Mouse (Mus musculus) intestine, embryonic 14.5 days (tissue): ENCODE results near the gene Kpna1. TPM values are rescaled to one million over a fixed set of nuclear protein-coding genes. Genes with fewer than 3 reads are reported as not detected.
"Not testable (repeated sequence)": the region's sequence is repeated elsewhere in the genome, so short reads cannot be mapped to it uniquely, and the experiment has no call there.

Source experiments
- ATAC-seq: fragments of 200-750 bp; cut with Nextera tagmentation; replicated peaks from 2 replicates; pipeline ENCODE4 v1.8.0; 2017; ENCODE audit warnings: low read depth, moderate number of reproducible peaks, moderate TSS enrichment, moderate library complexity; ENCODE audit not compliant: low FRiP score, low TSS enrichment
- DNase-seq: peaks from one replicate; pipeline ENCODE4 v3.0.0-alpha.2; 2018; ENCODE audit warnings: low spot score
- H3K27ac ChIP-seq: fragments of 300-500 bp; sonication (generic); 2 replicates; pipeline ENCODE4 v1.5.1; 2014; ENCODE audit warnings: low read depth, mild to moderate bottlenecking, control low read depth
- H3K27me3 ChIP-seq: fragments of 300-500 bp; sonication (generic); replicated peaks from 2 replicates; pipeline ENCODE4 v1.6.1; 2014; ENCODE audit warnings: low read length, control low read depth; ENCODE audit not compliant: control insufficient read depth, insufficient read depth
- H3K36me3 ChIP-seq: fragments of 300-500 bp; sonication (generic); 2 replicates; pipeline ENCODE4 v1.6.1; 2014; ENCODE audit warnings: low read length, control low read depth; ENCODE audit not compliant: control insufficient read depth, insufficient read depth
- H3K4me1 ChIP-seq: fragments of 300-500 bp; sonication (generic); replicated peaks from 2 replicates; pipeline ENCODE4 v1.6.1; 2014; ENCODE audit warnings: low read length, control low read depth, mixed read lengths; ENCODE audit not compliant: control insufficient read depth, insufficient read depth
- H3K4me2 ChIP-seq: fragments of 300-500 bp; sonication (generic); 2 replicates; pipeline ENCODE4 v1.6.1; 2014; ENCODE audit warnings: low read length
- H3K4me3 ChIP-seq: fragments of 300-500 bp; sonication (generic); 2 replicates; pipeline ENCODE4 v1.5.1; 2014; ENCODE audit warnings: low read depth, low read length, control low read depth, mixed read lengths
- H3K9ac ChIP-seq: fragments of 300-500 bp; sonication (generic); 2 replicates; pipeline ENCODE4 v1.6.1; 2014; ENCODE audit warnings: mild to moderate bottlenecking, low read length
- H3K9me3 ChIP-seq: fragments of 300-500 bp; sonication (generic); 2 replicates; pipeline ENCODE4 v1.6.1; 2016; ENCODE audit warnings: low read length, control low read depth; ENCODE audit not compliant: control insufficient read depth
- WGBS: fragments of 180-500 bp; shearing (Covaris S2); extraction: QIAGEN DNeasy Blood & Tissue Kit; methylation state at CpG from one replicate; pipeline ENCODE4 v1.1.7; 2014; 5-methylcytosine and 5-hydroxymethylcytosine counted together
- polyA plus RNA-seq: library from polyadenylated mRNA; unstranded; fragments of >200 nt; fragmentation: Nextera tagmentation; extraction: Ambion mirVana; gene quantifications from 2 replicates; pipeline ENCODE4 v1.2.1, GENCODE M21; 2014

The Kpna1 gene
- polyA plus RNA-seq, 1 experiment from 2014 or later = 44.4 TPM

DNA sequence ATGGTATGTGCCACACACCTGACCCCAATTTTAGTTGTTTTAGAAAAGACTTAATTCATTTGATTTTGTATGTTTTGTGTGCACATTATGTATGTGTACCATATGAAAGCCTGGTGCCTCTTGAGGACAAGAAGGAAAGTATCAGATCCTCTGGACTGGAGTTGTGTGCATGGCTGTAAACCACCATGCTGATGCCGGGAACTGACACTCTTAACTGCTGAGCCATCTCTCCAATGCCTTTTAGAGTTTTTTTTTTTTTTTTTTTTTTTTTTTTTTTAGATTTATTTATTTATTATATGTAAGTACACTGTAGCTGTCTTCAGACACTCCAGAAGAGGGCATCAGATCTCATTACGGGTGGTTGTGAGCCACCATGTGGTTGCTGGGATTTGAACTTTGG is 49.6 kb downstream of the Kpna1 start:
- 100% methylated on average over 1 of the region's 2 CpGs for WGBS
- not testable (repeated sequence) for H3K27me3 ChIP-seq, ATAC-seq, H3K9me3 ChIP-seq, H3K9ac ChIP-seq, H3K4me2 ChIP-seq, H3K4me3 ChIP-seq, H3K4me1 ChIP-seq, DNase-seq, H3K27ac ChIP-seq
- H3K36me3 ChIP-seq = peaks cover 67% of the 10 kb centered on the region

DNA sequence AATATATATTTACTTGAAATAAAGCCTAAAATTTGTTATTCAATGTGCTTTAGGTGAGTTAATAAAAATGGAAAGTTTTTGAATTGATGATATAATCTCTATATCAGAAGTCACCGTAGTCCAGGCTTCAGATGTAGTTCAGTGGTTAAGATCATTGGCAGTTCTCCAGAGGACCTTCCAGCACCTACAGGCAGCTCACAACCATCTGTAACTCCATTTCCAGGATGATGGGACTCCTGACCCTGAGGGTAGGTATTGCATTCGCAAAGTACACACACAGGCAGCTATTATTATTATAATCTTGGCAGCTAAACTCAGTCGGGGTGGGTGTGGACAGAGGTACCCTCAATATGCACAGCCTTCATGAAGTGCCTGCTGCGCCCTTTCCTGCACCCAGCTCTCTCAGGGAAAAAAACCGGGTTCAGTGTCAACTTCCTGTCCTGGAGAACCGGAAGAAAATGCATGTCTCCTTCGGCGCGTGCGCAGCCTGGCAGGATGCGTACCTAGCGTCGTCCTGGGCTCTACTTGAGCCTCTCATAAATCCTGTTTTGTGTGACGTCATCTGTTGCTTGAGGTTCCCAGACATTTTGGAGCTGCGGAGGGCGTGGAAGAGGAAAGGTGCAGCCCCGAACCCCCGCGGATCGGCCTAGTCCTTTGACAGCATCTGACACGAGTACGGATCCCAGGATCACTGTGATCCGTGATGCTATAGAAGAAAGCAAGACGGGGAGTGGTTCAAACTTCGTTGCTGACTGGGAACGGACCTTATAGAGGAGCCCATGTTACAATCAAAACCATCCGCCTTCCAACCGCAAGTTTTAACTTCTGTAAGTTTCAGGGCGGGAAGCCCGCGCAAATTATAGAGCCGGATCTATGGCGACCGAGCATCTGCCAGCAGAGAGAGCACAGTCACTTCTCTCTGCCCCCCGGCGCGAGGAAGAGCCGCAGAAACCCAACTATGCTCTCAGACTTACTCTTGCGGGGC is 62.4 kb downstream of the Kpna1 start, which contains the start of gene Wdr5b:
Gene Wdr5b (plus strand): TSS at position 551 of the 985 bp plus-strand sequence.
- peak within 1 kb of the TSS; percentile 80 for H3K27ac ChIP-seq
- H3K27me3 ChIP-seq = no peaks in the 10 kb centered on the region
- 3% methylated on average over 39 of the region's 39 CpGs for WGBS
- H3K4me2 ChIP-seq = peak within 1 kb of the TSS; percentile 64
- DNase-seq = peak; percentile 92
- H3K36me3 ChIP-seq = peaks cover 39% of the 10 kb centered on the region
- H3K4me3 ChIP-seq = peak within 1 kb of the TSS; percentile 65
- no peaks in the 10 kb centered on the region for H3K9me3 ChIP-seq
- peak; percentile 96 for ATAC-seq
- peaks cover 9% of the 10 kb centered on the region for H3K4me1 ChIP-seq
- peak within 1 kb of the TSS; percentile 67 for H3K9ac ChIP-seq

DNA sequence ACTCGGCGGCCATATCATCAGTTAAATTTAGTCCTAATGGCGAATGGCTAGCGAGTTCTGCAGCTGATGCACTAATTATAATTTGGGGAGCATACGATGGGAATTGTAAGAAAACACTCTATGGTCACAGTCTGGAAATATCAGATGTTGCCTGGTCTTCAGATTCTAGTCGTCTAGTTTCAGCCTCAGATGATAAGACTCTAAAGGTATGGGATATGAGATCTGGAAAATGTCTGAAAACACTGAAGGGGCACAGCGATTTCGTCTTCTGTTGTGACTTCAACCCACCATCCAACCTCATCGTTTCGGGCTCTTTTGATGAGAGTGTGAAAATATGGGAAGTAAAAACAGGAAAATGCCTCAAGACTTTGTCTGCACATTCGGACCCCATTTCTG is 63.1 kb downstream of the Kpna1 start:
- Histone ChIP-seq H3K9ac (peak overlapping the region; percentile 67), H3K4me2 (peak overlapping the region; percentile 64), H3K36me3 (peaks cover 43% of the 10 kb centered on the region), H3K9me3 (no peaks in the 10 kb centered on the region), H3K27ac (peak overlapping the region; percentile 80), H3K27me3 (no peaks in the 10 kb centered on the region), H3K4me1 (peaks cover 9% of the 10 kb centered on the region), H3K4me3 (peak overlapping the region; percentile 65)
- WGBS = 24% methylated on average over 11 of the region's 11 CpGs
- DNase-seq (no peak), ATAC-seq (no peak)

DNA sequence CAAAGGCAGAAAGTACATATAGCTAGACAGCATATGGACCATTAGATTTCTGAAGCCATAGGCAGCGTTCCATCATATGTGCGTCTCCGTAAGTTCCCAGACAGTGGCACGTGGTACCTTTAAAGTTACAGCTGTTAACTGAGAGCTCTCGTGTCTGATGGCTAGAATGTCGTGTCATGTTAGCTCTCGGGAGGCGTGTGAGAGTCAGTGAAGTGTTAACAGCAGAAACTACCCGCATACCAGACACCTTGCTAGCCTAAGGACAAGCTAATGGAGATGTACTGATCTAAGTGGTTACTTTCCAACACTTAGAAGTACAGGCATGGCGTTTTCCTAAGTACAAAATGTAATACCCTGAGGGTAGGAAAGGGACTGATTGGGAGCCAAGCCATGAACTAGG is 64.5 kb downstream of the Kpna1 start:
- no peak overlapping the region for H3K9ac ChIP-seq
- H3K4me1 ChIP-seq = peaks cover 9% of the 10 kb centered on the region
- no peak for ATAC-seq
- no peaks in the 10 kb centered on the region for H3K27me3 ChIP-seq
- H3K27ac ChIP-seq = no peak overlapping the region
- no peaks in the 10 kb centered on the region for H3K9me3 ChIP-seq
- no peak overlapping the region for H3K4me2 ChIP-seq
- DNase-seq = no peak
- H3K4me3 ChIP-seq = no peak overlapping the region
- peaks cover 53% of the 10 kb centered on the region for H3K36me3 ChIP-seq
- 86% methylated on average over 10 of the region's 10 CpGs for WGBS

DNA sequence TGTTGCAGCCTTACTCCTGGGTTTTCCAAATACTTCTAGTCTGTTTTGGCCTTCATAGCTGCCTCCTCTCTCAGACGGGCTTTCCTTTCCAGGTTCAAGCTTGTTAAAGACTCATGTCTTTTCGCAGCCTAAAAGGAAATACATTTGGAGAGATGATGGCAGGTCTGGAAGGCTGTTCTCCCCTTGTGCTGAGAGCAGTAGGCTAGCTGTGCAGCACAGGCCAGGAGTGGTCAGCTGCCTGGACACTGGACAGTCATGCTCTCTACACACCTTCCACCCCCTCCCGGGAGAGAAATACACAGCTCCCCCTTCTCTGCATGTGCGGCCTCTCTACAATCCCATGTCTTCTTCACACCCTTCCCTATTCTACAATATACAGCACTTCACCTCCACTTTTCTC is 65.4 kb downstream of the Kpna1 start:
- no peak for ATAC-seq
- 83% methylated on average over 4 of the region's 4 CpGs for WGBS
- H3K4me3 ChIP-seq = no peak overlapping the region
- H3K9ac ChIP-seq = no peak overlapping the region
- H3K4me2 ChIP-seq = no peak overlapping the region
- no peaks in the 10 kb centered on the region for H3K9me3 ChIP-seq
- H3K36me3 ChIP-seq = peaks cover 62% of the 10 kb centered on the region
- peaks cover 9% of the 10 kb centered on the region for H3K4me1 ChIP-seq
- no peak for DNase-seq
- no peak overlapping the region for H3K27ac ChIP-seq
- H3K27me3 ChIP-seq = no peaks in the 10 kb centered on the region

DNA sequence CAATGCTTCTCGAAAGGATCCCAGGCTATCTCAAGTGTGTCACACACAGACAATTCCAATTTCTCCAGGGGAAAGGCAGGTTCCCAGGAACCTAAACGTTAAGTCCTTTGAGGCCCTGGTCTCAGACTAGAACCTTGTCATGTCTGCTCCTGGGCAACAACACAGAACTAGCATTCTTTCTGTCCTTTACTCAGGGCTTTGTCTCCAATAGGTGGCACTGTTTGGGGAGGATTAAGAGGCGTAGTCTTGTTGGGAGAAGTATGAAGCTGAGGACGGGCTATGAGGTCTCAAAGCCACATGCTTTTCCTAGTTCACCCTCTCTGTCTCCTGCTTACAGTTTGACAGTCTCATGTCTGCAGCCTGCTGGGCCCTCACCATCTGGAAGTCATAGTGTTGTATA is 69.0 kb downstream of the Kpna1 start:
- no peak overlapping the region for H3K4me3 ChIP-seq
- H3K27me3 ChIP-seq = no peaks in the 10 kb centered on the region
- ATAC-seq (no peak), DNase-seq (no peak)
- H3K4me2 ChIP-seq = no peak overlapping the region
- WGBS = 89% methylated on average over 4 of the region's 4 CpGs
- H3K9ac ChIP-seq = no peak overlapping the region
- H3K4me1 ChIP-seq = peaks cover 1% of the 10 kb centered on the region; the same call in 1 of the 2 replicates
- peaks cover 96% of the 10 kb centered on the region for H3K36me3 ChIP-seq
- no peak overlapping the region for H3K27ac ChIP-seq
- H3K9me3 ChIP-seq = no peaks in the 10 kb centered on the region

DNA sequence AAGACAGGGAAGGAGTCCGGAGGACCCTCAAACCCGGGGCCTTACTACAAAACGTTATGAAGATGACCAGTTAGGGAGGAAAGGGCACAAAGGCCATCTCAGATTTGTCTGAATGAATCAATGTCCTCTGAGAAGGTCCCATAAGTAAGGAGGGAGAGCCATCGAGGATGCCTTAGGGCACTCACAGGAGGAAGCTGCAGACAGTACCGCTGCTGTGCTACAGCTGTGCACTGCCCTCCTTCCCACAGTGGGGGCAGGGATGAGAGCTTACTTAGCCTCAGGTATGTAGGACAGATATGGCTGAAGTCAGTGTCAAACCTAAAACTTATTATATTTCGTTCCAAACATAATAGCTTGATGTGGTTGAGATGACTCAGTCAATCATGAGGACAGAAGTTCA is 72.9 kb downstream of the Kpna1 start:
- H3K4me1 ChIP-seq = no peaks in the 10 kb centered on the region
- H3K9ac ChIP-seq = no peak overlapping the region
- no peak overlapping the region for H3K27ac ChIP-seq
- no peak for DNase-seq
- H3K4me3 ChIP-seq = no peak overlapping the region
- H3K36me3 ChIP-seq = peaks cover 62% of the 10 kb centered on the region
- H3K27me3 ChIP-seq = no peaks in the 10 kb centered on the region
- no peak for ATAC-seq
- 87% methylated on average over 6 of the region's 6 CpGs for WGBS
- no peaks in the 10 kb centered on the region for H3K9me3 ChIP-seq
- no peak overlapping the region for H3K4me2 ChIP-seq

DNA sequence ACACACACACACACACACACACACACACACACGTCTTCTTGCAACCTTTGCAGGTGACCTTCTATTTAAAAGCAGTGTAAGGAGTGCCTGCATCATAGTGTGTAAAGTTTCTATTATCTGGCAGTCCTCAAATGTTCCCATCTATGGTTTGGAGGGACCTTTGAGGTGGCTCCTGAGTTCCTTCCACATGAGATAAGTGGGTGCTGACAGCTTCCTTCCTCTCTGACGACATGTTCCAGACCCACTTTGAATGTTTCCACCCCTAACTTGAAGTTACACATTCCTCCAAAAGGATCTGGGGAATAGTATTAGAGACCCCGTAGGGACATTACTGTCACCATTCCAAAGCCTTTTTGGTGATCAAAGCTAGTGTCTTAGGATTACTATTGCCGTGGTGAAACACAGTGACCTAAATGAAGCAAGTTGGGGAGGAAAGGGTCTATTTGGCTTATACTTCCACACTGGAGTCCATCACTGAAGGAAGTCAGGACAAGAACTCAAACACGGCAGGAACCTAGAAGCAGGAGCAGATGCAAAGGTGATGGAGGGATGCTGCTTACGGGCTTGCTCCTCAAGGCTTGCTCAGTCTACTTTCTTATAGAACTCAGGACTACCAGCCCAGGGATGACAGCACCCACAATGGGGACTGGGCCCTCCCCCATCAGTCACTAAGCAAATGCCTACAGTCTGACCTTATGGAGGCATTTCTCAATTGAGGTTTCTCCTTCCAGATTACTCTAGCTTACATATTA is 75.2 kb downstream of the Kpna1 start:
- Histone ChIP-seq H3K9ac (no peak overlapping the region), H3K4me2 (no peak overlapping the region), H3K4me1 (0 out of 2 replicates have a peak, but pooled peaks cover 3% of the 10 kb centered on the region), H3K27me3 (no peaks in the 10 kb centered on the region), H3K4me3 (no peak overlapping the region), H3K9me3 (no peaks in the 10 kb centered on the region), H3K27ac (no peak overlapping the region), H3K36me3 (peaks cover 41% of the 10 kb centered on the region)
- ATAC-seq (no peak), DNase-seq (no peak)
- 69% methylated on average over 6 of the region's 6 CpGs for whole genome bisulfite sequencing
